Mouse (Mus musculus): ENCODE results near the gene Olfm1. TPM values are rescaled to one million over a fixed set of nuclear protein-coding genes. Genes with fewer than 3 reads are reported as not detected.

The Olfm1 gene
- polyA plus RNA-seq, 1 experiment = 0.23 TPM

- Histone ChIP-seq H3K9me3 (peaks cover 5% of the 10 kb centered on the region), H3K4me1 (peaks cover 3% of the 10 kb centered on the region), H3K4me3 (replicated peaks) (no peak overlapping the region), H3K36me3 (replicated peaks; ENCODE audit: low read length) (no peaks in the 10 kb centered on the region), H3K27me3 (replicated peaks) (peaks cover 44% of the 10 kb centered on the region)
- no peak for TF ChIP-seq GATA1 (IDR thresholded peaks at IDR 0.05; ENCODE audit: borderline replicate concordance, low read length)
Measured at GRCm38 (mm10) chr2:28169336-28169735, 23.5 kb upstream of the Olfm1 start.

DNA sequence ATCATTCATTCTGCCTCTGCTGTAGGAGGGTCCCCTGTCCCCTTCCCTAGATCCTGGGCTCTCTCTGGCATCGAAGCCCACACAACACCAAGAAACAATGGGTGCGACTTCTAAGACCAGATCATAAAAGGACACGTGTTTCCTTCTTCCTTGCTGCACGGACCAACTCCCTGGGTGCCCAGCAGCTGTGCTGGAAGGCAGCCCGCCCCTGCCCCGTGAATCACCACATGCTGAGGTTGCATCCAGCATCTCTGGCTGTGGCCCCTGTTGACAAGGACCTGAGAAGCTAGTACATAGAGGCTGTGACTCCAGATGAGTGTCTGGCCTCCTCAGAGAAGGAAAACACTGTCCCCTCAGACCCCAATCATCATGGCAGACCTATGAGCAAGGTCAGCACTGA is 20.8 kb upstream of the Olfm1 start:
- TF ChIP-seq GATA1 (IDR thresholded peaks at IDR 0.05; ENCODE audit: borderline replicate concordance, low read length) = no peak
- no peak for TF ChIP-seq FLI1 (IDR thresholded peaks at IDR 0.05; ENCODE audit: low read length)
- Histone ChIP-seq H3K4me1 (peaks cover 3% of the 10 kb centered on the region), H3K4me3 (replicated peaks) (no peak overlapping the region), H3K36me3 (replicated peaks; ENCODE audit: low read length) (no peaks in the 10 kb centered on the region), H3K9me3 (peaks cover 10% of the 10 kb centered on the region), H3K27me3 (replicated peaks) (peaks cover 32% of the 10 kb centered on the region)

DNA sequence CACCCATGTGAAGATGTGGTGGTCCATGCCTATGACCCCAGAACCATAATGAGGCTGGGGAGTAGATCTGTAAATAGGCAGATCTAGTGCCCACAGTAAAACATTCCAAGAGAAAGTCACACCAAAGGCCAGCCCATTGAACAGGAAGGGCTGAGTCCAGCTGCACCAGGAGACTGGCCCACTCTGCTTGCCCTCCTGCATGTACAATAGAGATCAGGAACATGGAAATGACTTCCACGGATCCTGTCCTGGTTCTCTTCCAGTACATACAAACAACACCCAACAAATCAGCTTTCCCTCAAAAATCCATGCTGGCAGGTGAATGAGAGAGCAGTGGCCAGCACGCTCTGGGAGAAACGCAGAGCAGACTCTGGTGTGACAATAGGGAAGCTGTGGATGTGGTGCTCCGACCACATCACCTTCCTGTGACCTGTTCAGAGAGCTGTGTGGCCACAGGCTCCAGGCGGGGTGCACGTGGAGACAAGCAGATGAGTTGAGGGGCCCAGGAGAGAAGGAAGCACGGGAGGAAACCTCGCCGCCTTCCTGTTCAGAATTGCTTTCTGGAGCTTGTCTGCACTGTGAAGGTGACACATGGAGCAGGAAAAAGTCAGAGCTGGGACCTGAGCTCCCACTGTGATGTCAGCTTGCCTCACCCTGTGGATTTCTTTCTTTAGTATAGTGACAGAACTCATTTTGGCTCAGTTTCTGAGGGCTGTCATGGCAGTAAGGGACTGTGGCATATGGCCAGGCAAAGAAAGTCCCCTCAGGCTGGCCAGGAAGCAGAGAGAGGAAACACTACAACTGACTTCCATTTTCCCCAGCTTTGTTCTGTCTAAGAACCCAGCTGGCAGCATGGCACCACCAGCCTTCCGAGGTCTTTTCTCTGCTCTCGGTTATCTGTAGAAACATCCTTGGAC is 19.3 kb upstream of the Olfm1 start:
- no peak for TF ChIP-seq GATA1 (IDR thresholded peaks at IDR 0.05; ENCODE audit: borderline replicate concordance, low read length)
- TF ChIP-seq FLI1 (IDR thresholded peaks at IDR 0.05; ENCODE audit: low read length) = no peak
- H3K27me3 ChIP-seq (replicated peaks) = peaks cover 28% of the 10 kb centered on the region
- peaks cover 13% of the 10 kb centered on the region for H3K9me3 ChIP-seq

GRCm38 (mm10) chr2:28174441-28174840 is 18.4 kb upstream of the Olfm1 start:
- TF ChIP-seq GATA1 (IDR thresholded peaks at IDR 0.05; ENCODE audit: borderline replicate concordance, low read length) (no peak), FLI1 (IDR thresholded peaks at IDR 0.05; ENCODE audit: low read length) (no peak)
- Histone ChIP-seq H3K27me3 (replicated peaks) (peaks cover 23% of the 10 kb centered on the region), H3K36me3 (replicated peaks; ENCODE audit: low read length) (no peaks in the 10 kb centered on the region), H3K4me1 (peaks cover 3% of the 10 kb centered on the region), H3K9me3 (peaks cover 13% of the 10 kb centered on the region), H3K4me3 (replicated peaks) (no peak overlapping the region)

More for the DNA sequence above, 19.3 kb upstream of the Olfm1 start:
- peaks cover 3% of the 10 kb centered on the region for H3K4me1 ChIP-seq
- H3K36me3 ChIP-seq (replicated peaks; ENCODE audit: low read length) = no peaks in the 10 kb centered on the region
- H3K4me3 ChIP-seq (replicated peaks) = no peak overlapping the region

DNA sequence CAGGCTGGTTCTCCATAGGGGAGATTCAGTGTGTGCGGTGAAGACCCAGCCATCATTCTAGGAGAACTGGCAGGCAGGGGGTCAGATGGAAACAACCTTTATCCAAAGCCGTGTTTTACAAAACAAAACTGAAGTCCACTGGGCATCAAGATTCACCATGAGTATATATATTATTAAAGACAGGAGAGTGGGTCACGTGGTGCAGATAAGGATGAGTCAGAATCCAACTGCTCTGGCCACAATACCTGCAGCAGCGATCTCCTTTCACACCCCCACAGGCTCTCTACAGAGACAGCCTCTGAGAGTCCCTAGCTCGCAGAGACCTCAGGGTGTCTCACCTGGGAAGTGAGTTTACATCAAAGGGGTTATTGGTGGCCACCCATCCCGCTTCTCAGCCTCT is 14.2 kb upstream of the Olfm1 start:
- peaks cover 23% of the 10 kb centered on the region for H3K27me3 ChIP-seq (replicated peaks)

GRCm38 (mm10) chr2:28180053-28180452 is 12.7 kb upstream of the Olfm1 start:
- TF ChIP-seq GATA1 (IDR thresholded peaks at IDR 0.05; ENCODE audit: borderline replicate concordance, low read length) (no peak), FLI1 (IDR thresholded peaks at IDR 0.05; ENCODE audit: low read length) (no peak)
- Histone ChIP-seq H3K27me3 (replicated peaks) (peaks cover 25% of the 10 kb centered on the region), H3K4me3 (replicated peaks) (no peak overlapping the region), H3K36me3 (replicated peaks; ENCODE audit: low read length) (no peaks in the 10 kb centered on the region), H3K9me3 (peaks cover 8% of the 10 kb centered on the region), H3K4me1 (no peaks in the 10 kb centered on the region)

More for the DNA sequence above, 14.2 kb upstream of the Olfm1 start:
- Histone ChIP-seq H3K9me3 (peaks cover 8% of the 10 kb centered on the region), H3K4me1 (no peaks in the 10 kb centered on the region), H3K4me3 (replicated peaks) (no peak overlapping the region), H3K36me3 (replicated peaks; ENCODE audit: low read length) (no peaks in the 10 kb centered on the region)
- TF ChIP-seq GATA1 (IDR thresholded peaks at IDR 0.05; ENCODE audit: borderline replicate concordance, low read length) (no peak), FLI1 (IDR thresholded peaks at IDR 0.05; ENCODE audit: low read length) (no peak)

DNA sequence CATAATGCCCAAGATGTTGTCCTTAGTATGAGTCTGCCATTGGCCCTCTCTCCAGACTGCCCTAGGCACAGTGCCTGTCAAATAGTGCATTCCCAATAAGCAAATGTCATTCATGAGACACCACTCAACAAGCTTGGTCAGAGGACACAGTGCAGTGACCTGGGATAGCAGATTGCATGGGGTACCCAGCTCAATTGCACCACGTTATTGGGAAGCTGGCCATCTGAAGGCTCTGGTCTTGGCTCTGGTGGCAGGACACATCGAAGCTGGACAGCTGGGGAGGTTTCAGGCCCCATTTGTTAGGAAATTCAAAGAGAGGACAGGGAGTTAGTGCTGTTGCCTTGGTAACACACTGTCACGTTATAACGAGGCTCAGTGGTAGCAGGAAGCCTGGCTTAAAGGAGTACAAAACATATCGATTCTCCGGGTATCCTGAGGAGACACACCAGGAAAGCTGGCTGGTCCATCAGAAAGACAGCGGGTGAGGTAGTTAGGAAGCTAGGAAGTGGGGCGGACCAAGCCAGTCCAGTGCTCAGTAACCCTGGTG is 4.3 kb upstream of the Olfm1 start:
- Histone ChIP-seq H3K27me3 (replicated peaks) (peaks cover 62% of the 10 kb centered on the region), H3K36me3 (replicated peaks; ENCODE audit: low read length) (no peaks in the 10 kb centered on the region), H3K4me3 (replicated peaks) (no peak overlapping the region), H3K4me1 (no peaks in the 10 kb centered on the region), H3K9me3 (no peaks in the 10 kb centered on the region)
- TF ChIP-seq GATA1 (IDR thresholded peaks at IDR 0.05; ENCODE audit: borderline replicate concordance, low read length) = no peak
- TF ChIP-seq FLI1 (IDR thresholded peaks at IDR 0.05; ENCODE audit: low read length) = no peak

DNA sequence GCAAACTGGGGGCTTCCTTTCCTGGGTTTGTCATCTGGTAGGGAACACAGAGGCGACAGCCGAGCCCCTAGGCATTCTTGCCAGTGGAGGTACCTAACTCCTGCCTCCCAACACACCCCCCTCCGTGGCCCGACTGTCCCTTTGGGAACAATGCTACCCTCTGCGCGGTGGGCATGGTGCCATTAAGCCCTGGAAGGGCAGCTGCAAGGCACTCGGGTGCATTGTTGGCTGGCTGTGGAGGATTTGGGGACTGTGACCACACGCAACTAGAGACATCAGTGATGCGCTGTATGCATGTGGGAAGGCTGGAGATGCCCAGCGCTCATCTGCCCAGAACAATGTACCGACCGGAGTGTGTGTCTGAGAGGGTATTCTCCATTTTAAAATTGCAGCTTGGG is 897 bp downstream of the Olfm1 start:
- no peak for TF ChIP-seq GATA1 (IDR thresholded peaks at IDR 0.05; ENCODE audit: borderline replicate concordance, low read length)
- no peak for TF ChIP-seq FLI1 (IDR thresholded peaks at IDR 0.05; ENCODE audit: low read length)
- Histone ChIP-seq H3K27me3 (replicated peaks) (peaks cover 81% of the 10 kb centered on the region), H3K4me3 (replicated peaks) (no peak overlapping the region), H3K36me3 (replicated peaks; ENCODE audit: low read length) (no peaks in the 10 kb centered on the region), H3K4me1 (no peaks in the 10 kb centered on the region), H3K9me3 (no peaks in the 10 kb centered on the region)

- Histone ChIP-seq H3K27me3 (replicated peaks) (peaks cover 82% of the 10 kb centered on the region), H3K4me1 (no peaks in the 10 kb centered on the region), H3K9me3 (no peaks in the 10 kb centered on the region), H3K4me3 (replicated peaks) (no peak overlapping the region), H3K36me3 (replicated peaks; ENCODE audit: low read length) (no peaks in the 10 kb centered on the region)
- TF ChIP-seq FLI1 (IDR thresholded peaks at IDR 0.05; ENCODE audit: low read length) (no peak), GATA1 (IDR thresholded peaks at IDR 0.05; ENCODE audit: borderline replicate concordance, low read length) (no peak)
Measured at GRCm38 (mm10) chr2:28194962-28195617, 2.3 kb downstream of the Olfm1 start.

DNA sequence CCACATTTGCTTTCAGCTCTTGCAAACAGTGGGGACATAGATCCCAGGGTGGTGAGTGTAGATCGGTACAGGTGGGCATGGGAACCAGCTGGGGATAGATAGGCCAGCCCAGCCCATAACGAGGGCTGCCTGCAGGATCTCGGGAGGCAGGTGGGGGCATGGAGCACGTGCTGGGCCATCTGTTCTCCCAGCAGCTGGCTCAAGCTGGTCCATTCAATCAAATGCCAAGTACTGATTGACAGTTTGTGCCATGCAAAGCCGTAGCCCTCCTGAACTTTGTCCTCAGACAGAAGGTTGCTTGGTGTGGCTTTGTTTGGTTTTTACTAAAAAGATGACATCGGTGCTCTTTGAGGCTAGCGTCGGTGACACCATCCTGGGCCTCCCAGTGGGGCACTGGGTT is 2.9 kb downstream of the Olfm1 start:
- Histone ChIP-seq H3K9me3 (no peaks in the 10 kb centered on the region), H3K27me3 (replicated peaks) (peaks cover 88% of the 10 kb centered on the region), H3K36me3 (replicated peaks; ENCODE audit: low read length) (no peaks in the 10 kb centered on the region), H3K4me1 (no peaks in the 10 kb centered on the region), H3K4me3 (replicated peaks) (no peak overlapping the region)
- TF ChIP-seq FLI1 (IDR thresholded peaks at IDR 0.05; ENCODE audit: low read length) (no peak), GATA1 (IDR thresholded peaks at IDR 0.05; ENCODE audit: borderline replicate concordance, low read length) (no peak)

Measured in megakaryocyte, embryonic 14.5 days (primary cell).